Mouse (Mus musculus) embryonic fibroblast, embryonic 13.5 days (primary cell): ENCODE data around the gene Tspan18.

Experiments used
- CTCF ChIP-seq: IDR thresholded peaks from 2 replicates; pipeline ENCODE4 v1.5.1; 2011; ENCODE audit warnings: mild to moderate bottlenecking, control low read depth, low read length, moderate library complexity, borderline replicate concordance; ENCODE audit not compliant: insufficient read depth
- POLR2A ChIP-seq: IDR thresholded peaks from 2 replicates; pipeline ENCODE4 v1.6.1; 2011; ENCODE audit warnings: low read depth, mild to moderate bottlenecking, control low read depth, low read length, moderate library complexity

DNA sequence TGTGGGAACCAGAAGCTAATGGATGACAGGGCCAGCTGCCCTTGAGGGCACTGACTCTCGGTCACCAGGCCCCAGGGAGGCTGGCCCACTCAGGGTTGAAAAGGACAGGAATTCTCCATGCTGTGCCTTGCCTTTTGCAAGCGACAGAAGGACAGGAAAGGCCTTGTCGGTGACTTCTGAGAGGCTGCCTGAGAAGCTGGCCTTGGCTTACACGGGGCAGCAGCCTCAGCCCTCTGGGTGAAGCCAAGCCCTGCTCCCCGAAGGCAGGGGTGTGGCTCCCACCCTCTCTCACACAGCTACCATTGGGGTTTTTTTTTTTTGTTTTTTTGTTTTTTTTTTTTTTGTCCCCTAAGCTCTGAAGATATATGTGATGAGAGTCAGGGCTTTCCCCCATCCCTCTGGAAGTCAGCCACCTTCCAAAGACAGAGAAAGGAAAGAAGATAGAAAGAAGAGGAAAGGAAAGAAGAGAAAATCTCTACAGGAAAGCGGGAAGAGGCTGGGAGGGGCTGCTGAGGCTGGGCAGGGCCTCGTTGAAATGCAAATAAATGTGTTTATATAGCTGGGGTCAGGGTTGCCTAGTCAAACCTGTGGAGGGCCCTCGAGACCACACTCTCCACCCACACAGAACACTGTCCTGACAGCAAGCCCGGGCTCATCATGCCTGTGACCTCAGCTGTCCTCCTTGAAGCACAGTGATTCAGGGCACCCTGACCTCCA, 143.4 kb downstream of the Tspan18 start:
- TF ChIP-seq POLR2A (no peak), CTCF (no peak)
